Mouse (Mus musculus): Measurements from ENCODE around the gene Ppp1cc.

- TF ChIP-seq CTCF (IDR thresholded peaks at IDR 0.05; ENCODE audit: low read depth) (peak; percentile 91), EP300 (optimal IDR thresholded peaks at IDR 0.05) (peak; percentile 19)
Measured at GRCm38 (mm10) chr5:122131076-122132051, 26.7 kb upstream of the Ppp1cc start.
